Mouse (Mus musculus) liver, postnatal 0 days (tissue): ENCODE measurements around the gene Fzd7. TPM values are rescaled to one million over a fixed set of nuclear protein-coding genes. Genes with fewer than 3 reads are reported as not detected.
"Not testable (repeated sequence)": the region's sequence is repeated elsewhere in the genome, so short reads cannot be mapped to it uniquely, and the experiment has no call there.

Experiments
- ATAC-seq: fragments of 200-750 bp; cut with Nextera tagmentation; 2 replicates; pipeline ENCODE4 v1.8.0; 2017; ENCODE audit warnings: mild to moderate bottlenecking, moderate library complexity
- DNase-seq: peaks from one replicate; pipeline ENCODE4 v3.0.0-alpha.2; 2016
- H3K27ac ChIP-seq: fragments of 300-500 bp; sonication (generic); 2 replicates; pipeline ENCODE4 v1.5.1; 2014; ENCODE audit warnings: antibody characterized with exemption, moderate library complexity, mild to moderate bottlenecking, low read depth
- H3K27me3 ChIP-seq: fragments of 300-500 bp; sonication (generic); 2 replicates; pipeline ENCODE4 v1.6.1; 2014; ENCODE audit warnings: low read length, control low read depth, mixed read lengths; ENCODE audit not compliant: insufficient read depth
- H3K36me3 ChIP-seq: fragments of 300-500 bp; sonication (generic); replicated peaks from 2 replicates; pipeline ENCODE4 v1.6.1; 2014; ENCODE audit warnings: mild to moderate bottlenecking, control low read depth, low read length, moderate library complexity, mixed read lengths; ENCODE audit not compliant: insufficient read depth
- H3K4me1 ChIP-seq: fragments of 300-500 bp; sonication (generic); 2 replicates; pipeline ENCODE4 v1.6.1; 2014; ENCODE audit warnings: antibody characterized with exemption, mild to moderate bottlenecking, control low read depth; ENCODE audit not compliant: insufficient read depth
- H3K4me2 ChIP-seq: fragments of 300-500 bp; sonication (generic); 2 replicates; pipeline ENCODE4 v1.6.1; 2014; ENCODE audit warnings: low read depth, mild to moderate bottlenecking, low read length, moderate library complexity, mixed read lengths
- H3K4me3 ChIP-seq: fragments of 300-500 bp; sonication (generic); 2 replicates; pipeline ENCODE4 v1.5.1; 2014; ENCODE audit warnings: low read depth, low read length
- H3K9ac ChIP-seq: fragments of 300-500 bp; sonication (generic); replicated peaks from 2 replicates; pipeline ENCODE4 v1.6.1; 2014; ENCODE audit warnings: mild to moderate bottlenecking, moderate library complexity
- H3K9me3 ChIP-seq: fragments of 300-500 bp; sonication (generic); 2 replicates; pipeline ENCODE4 v1.6.1; 2016; ENCODE audit warnings: mild to moderate bottlenecking, control low read depth, low read length, mixed read lengths
- CTCF ChIP-seq: sonication (generic); IDR thresholded peaks from 2 replicates; pipeline ENCODE4 v1.5.1; 2016; ENCODE audit warnings: antibody characterized with exemption, low read depth
- EP300 ChIP-seq: IDR thresholded peaks from 2 replicates; pipeline ENCODE4 v1.6.1; 2016; ENCODE audit warnings: antibody characterized with exemption, low read depth, mild to moderate bottlenecking
- WGBS: fragments of 180-500 bp; shearing (Covaris S2); extraction: QIAGEN DNeasy Blood & Tissue Kit; methylation state at CpG from one replicate; pipeline ENCODE4 v1.1.7; 2014; ENCODE audit not compliant: insufficient replicate concordance; 5-methylcytosine and 5-hydroxymethylcytosine counted together
- polyA plus RNA-seq: library from polyadenylated mRNA; unstranded; fragments of >200 nt; fragmentation: Nextera tagmentation; extraction: Ambion mirVana; gene quantifications from 2 replicates; pipeline ENCODE4 v1.2.1, GENCODE M21; 2015

Gene Fzd7
- polyA plus RNA-seq, 1 experiment from 2014 or later: 0.76 TPM

- H3K4me3 ChIP-seq: no peak overlapping the region
- H3K4me2 ChIP-seq: no peak overlapping the region
- WGBS: 68% methylated on average over 2 of the region's 2 CpGs
- H3K9ac ChIP-seq: no peak overlapping the region
- no peaks in the 10 kb centered on the region for H3K27me3 ChIP-seq
- no peak overlapping the region for H3K27ac ChIP-seq
- no peaks in the 10 kb centered on the region for H3K9me3 ChIP-seq
- no peak for TF ChIP-seq EP300
- TF ChIP-seq CTCF: no peak
- ATAC-seq (no peak), DNase-seq (no peak)
- peaks cover 6% of the 10 kb centered on the region; the same call in 1 of the 2 replicates for H3K4me1 ChIP-seq
- no peaks in the 10 kb centered on the region for H3K36me3 ChIP-seq
These were observed 43.0 kb upstream of the Fzd7 start for GRCm38 (mm10) chr1:59439252-59439651.

GRCm38 (mm10) chr1:59439941-59440340, 42.3 kb upstream of the Fzd7 start:
- Histone ChIP-seq H3K36me3 (no peaks in the 10 kb centered on the region), H3K9ac (no peak overlapping the region), H3K9me3 (no peaks in the 10 kb centered on the region), H3K27me3 (no peaks in the 10 kb centered on the region), H3K27ac (no peak overlapping the region), H3K4me2 (no peak overlapping the region), H3K4me1 (peaks cover 6% of the 10 kb centered on the region; the same call in 1 of the 2 replicates), H3K4me3 (no peak overlapping the region)
- 74% methylated on average over 1 of the region's 1 CpGs for WGBS
- TF ChIP-seq EP300: no peak
- no peak for TF ChIP-seq CTCF
- ATAC-seq (no peak), DNase-seq (no peak)

- not testable (repeated sequence) for H3K27me3 ChIP-seq, H3K4me2 ChIP-seq, H3K9me3 ChIP-seq, H3K9ac ChIP-seq, ATAC-seq, H3K36me3 ChIP-seq, DNase-seq, H3K27ac ChIP-seq, H3K4me3 ChIP-seq, H3K4me1 ChIP-seq
- WGBS: 84% methylated on average over 14 of the region's 14 CpGs
These were observed 39.5 kb upstream of the Fzd7 start for GRCm38 (mm10) chr1:59442721-59443120.

- H3K27me3 ChIP-seq: no peaks in the 10 kb centered on the region
- WGBS: 75% methylated on average over 3 of the region's 3 CpGs
These were observed 38.0 kb upstream of the Fzd7 start for GRCm38 (mm10) chr1:59444127-59444660.

GRCm38 (mm10) chr1:59445242-59445641, 37.0 kb upstream of the Fzd7 start:
- DNase-seq: no peak

More at GRCm38 (mm10) chr1:59444127-59444660, 38.0 kb upstream of the Fzd7 start:
- no peak overlapping the region for H3K4me2 ChIP-seq
- DNase-seq (no peak), ATAC-seq (no peak)
- H3K36me3 ChIP-seq: no peaks in the 10 kb centered on the region
- TF ChIP-seq CTCF (no peak), EP300 (no peak)
- H3K9me3 ChIP-seq: no peaks in the 10 kb centered on the region
- H3K4me3 ChIP-seq: no peak overlapping the region
- no peak overlapping the region for H3K27ac ChIP-seq
- H3K9ac ChIP-seq: no peak overlapping the region
- peaks cover 1% of the 10 kb centered on the region; the same call in 1 of the 2 replicates for H3K4me1 ChIP-seq

GRCm38 (mm10) chr1:59448497-59449270, 33.5 kb upstream of the Fzd7 start:
- no peak for TF ChIP-seq EP300
- no peak for TF ChIP-seq CTCF
- no peak overlapping the region for H3K9ac ChIP-seq
- no peak overlapping the region for H3K4me2 ChIP-seq
- H3K27me3 ChIP-seq: no peaks in the 10 kb centered on the region
- no peak for DNase-seq
- H3K9me3 ChIP-seq: no peaks in the 10 kb centered on the region
- no peak for ATAC-seq
- H3K36me3 ChIP-seq: no peaks in the 10 kb centered on the region
- H3K4me1 ChIP-seq: no peaks in the 10 kb centered on the region
- no peak overlapping the region for H3K27ac ChIP-seq
- no peak overlapping the region for H3K4me3 ChIP-seq
- WGBS: 74% methylated on average over 11 of the region's 11 CpGs

More at GRCm38 (mm10) chr1:59445242-59445641, 37.0 kb upstream of the Fzd7 start:
- H3K9ac ChIP-seq: no peak overlapping the region
- no peaks in the 10 kb centered on the region for H3K36me3 ChIP-seq
- H3K9me3 ChIP-seq: no peaks in the 10 kb centered on the region
- no peak for TF ChIP-seq EP300
- TF ChIP-seq CTCF: no peak
- H3K27ac ChIP-seq: no peak overlapping the region
- no peaks in the 10 kb centered on the region for H3K27me3 ChIP-seq
- WGBS: 75% methylated on average over 5 of the region's 5 CpGs
- H3K4me1 ChIP-seq: no peaks in the 10 kb centered on the region
- no peak overlapping the region for H3K4me3 ChIP-seq
- no peak for ATAC-seq
- H3K4me2 ChIP-seq: no peak overlapping the region
